Mouse (Mus musculus): Measurements from ENCODE around the gene Bcl6b. TPM values are rescaled to one million over a fixed set of nuclear protein-coding genes. Genes with fewer than 3 reads are reported as not detected.

The Bcl6b gene
- polyA plus RNA-seq, 1 experiment from 2014 or later, result 7.5 TPM

DNA sequence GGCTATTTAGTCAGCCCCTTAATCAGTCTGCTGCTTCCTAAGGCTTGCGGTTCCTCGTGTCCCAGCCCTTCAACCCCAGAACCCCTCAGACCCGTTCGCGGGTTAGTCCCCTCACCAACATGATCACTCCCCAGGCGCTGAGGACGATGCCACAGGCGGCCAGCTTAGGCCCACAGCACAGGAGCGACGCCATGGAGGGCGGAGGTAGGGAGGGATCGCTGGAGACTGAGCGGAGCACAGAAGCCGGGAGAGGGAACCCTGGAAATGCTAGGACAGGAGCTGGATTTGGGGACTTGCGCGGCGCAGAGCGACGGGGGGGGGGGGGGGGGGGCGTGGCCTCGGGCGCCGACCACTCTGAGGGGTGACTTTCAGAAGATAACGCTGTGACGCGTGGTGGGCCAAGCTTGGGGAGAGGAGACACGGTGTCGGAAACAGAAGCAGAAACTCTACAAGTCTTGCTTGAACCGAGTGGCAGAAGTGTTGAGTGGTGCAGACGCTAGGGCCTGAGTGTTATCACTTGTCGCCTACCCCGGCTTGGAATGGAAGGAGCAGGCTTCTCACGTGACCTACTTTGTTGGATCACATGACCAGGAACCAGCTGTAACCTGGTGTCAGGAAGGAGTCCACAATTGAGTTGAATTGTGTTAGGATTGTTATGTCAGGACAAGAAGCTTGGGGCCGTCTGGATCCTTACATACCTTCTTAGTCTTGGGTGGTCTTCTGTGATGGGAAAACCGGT lies 10.1 kb upstream of the Bcl6b start, which contains the start of the genes Gm21988 and Rnasek:
Gene Gm21988, minus strand, starts transcription at position 290 of the 739 bp plus-strand sequence.
Gene Rnasek, minus strand, starts transcription at position 302 of the 739 bp plus-strand sequence.
- peak within 1 kb of the TSS; percentile 77 for H3K4me3 ChIP-seq
- H3K4me1 ChIP-seq, result peaks cover 41% of the 10 kb centered on the region
- H3K27me3 ChIP-seq (ENCODE audit: low read depth, poor library complexity, severe bottlenecking), result no peaks in the 10 kb centered on the region
- peaks cover 14% of the 10 kb centered on the region for H3K36me3 ChIP-seq
- WGBS, result under 1% methylated on average over 30 of the region's 35 CpGs
- no peaks in the 10 kb centered on the region for H3K9me3 ChIP-seq (replicated peaks)
- peak; percentile 86 for DNase-seq (ENCODE audit: low spot score)
- H3K27ac ChIP-seq, result peak within 1 kb of the TSS; percentile 95

DNA sequence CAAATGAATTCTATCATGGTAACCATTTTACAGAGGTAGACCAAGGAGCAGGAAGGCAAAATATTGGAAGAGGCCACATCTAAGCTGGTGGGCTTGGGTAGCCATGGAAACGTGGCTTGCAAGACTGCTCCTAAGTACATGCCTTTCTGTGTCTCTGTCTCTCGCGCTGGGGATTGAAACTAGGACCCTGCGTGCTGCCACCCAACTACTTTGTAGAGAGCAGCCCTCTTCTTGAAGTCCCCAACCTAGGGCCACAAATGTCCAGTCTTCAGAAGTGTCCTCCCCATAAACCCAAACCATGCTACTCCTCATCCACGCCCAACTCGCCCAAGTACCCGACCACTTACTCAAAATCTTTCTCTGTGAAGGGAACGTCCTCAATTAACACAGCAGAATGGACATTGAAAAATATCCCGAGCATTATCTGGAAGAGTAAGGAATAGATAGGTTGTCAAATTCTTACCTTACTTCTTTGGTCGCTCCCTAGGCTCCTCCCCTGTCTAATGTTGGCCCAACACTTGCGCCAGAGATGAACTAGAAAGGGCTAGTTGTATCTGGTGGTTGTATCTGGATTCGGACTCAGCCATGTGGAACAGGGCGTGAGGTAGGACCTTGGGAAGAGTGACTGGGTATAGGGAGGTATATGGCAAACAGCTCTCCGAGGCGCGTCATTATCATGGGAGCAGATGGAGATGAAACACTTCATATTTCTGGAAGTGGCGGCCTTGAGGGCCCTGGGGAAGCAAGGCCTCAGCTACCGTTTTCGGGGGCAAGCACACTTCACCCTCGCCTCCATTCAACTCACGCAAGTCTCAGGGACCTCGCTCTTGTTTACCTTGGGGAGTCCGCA lies 9.2 kb upstream of the Bcl6b start:
- Histone ChIP-seq H3K9me3 (replicated peaks) (no peaks in the 10 kb centered on the region), H3K4me3 (peak overlapping the region; percentile 77), H3K36me3 (peaks cover 22% of the 10 kb centered on the region), H3K27me3 (ENCODE audit: low read depth, poor library complexity, severe bottlenecking) (no peaks in the 10 kb centered on the region), H3K27ac (peak overlapping the region; percentile 95), H3K4me1 (peaks cover 50% of the 10 kb centered on the region)
- no peak for DNase-seq (ENCODE audit: low spot score)
- 15% methylated on average over 23 of the region's 23 CpGs for WGBS

DNA sequence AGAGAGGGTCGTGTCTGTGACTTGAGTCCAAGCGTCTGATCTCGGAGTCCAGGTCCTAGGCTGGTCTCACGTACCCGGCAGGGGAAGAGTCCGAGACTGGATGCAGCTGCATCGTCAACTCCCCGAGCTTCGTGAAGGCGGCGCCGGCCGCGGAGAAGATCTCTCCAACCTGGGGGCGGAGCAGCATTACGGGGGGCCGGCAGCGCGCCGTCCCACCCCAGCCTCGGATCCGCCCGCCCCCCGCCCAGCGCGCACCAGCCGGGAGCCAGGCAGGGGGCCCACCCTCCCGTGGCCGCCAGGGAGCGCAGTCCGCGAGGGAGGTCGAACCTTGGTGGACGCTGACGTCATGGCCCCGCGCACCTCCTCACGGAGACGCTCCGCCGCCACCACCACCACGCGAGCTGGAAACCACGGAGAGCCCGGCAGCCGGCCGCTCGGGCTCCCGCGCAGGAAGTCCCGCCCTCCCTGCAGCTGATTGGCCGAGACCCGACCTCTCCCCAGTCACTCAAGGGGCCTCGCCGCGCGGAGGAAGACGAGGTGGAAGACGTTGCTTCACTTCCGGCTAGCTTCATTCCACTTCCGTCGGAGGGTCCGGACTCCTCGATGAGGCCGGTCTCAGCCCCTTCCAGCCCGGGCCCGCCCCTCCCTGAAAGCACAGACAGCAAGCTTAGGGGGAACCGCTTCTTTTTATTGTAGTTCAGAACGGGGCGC lies 8.0 kb upstream of the Bcl6b start, which contains the start of gene 0610010K14Rik:
Gene 0610010K14Rik, minus strand, starts transcription at position 458 of the 711 bp plus-strand sequence.
- Histone ChIP-seq H3K4me1 (peaks cover 62% of the 10 kb centered on the region), H3K4me3 (peak within 1 kb of the TSS; percentile 77), H3K36me3 (peaks cover 22% of the 10 kb centered on the region), H3K27ac (peak within 1 kb of the TSS; percentile 95), H3K27me3 (ENCODE audit: low read depth, poor library complexity, severe bottlenecking) (no peaks in the 10 kb centered on the region), H3K9me3 (replicated peaks) (no peaks in the 10 kb centered on the region)
- peak; percentile 99 for DNase-seq (ENCODE audit: low spot score)
- WGBS, result under 1% methylated on average over 65 of the region's 70 CpGs

DNA sequence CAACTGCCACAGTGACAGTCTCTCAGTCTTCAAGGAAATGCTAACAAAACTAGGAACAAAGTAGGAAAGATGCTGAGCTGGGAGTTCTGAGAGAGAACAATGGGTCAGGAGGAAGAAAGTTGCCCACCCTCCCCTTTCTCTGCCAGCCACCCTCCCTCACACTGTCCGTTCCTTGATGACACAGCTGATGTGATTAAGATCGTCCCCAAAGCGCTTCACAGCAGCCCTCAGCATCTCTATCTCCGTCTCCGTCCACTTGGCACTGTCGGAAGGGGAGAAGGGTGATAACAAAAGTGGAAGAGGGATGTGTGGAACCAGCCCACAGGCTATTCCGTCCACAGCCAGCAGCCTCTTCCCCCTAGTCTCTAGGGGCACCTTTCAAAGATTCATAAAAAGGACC lies 7.1 kb upstream of the Bcl6b start:
- no peak for DNase-seq (ENCODE audit: low spot score)
- peaks cover 71% of the 10 kb centered on the region for H3K4me1 ChIP-seq
- H3K27me3 ChIP-seq (ENCODE audit: low read depth, poor library complexity, severe bottlenecking), result no peaks in the 10 kb centered on the region
- peak overlapping the region; percentile 95 for H3K27ac ChIP-seq
- peaks cover 22% of the 10 kb centered on the region for H3K36me3 ChIP-seq
- H3K9me3 ChIP-seq (replicated peaks), result no peaks in the 10 kb centered on the region
- peak overlapping the region; percentile 77 for H3K4me3 ChIP-seq
- WGBS, result 57% methylated on average over 7 of the region's 7 CpGs

DNA sequence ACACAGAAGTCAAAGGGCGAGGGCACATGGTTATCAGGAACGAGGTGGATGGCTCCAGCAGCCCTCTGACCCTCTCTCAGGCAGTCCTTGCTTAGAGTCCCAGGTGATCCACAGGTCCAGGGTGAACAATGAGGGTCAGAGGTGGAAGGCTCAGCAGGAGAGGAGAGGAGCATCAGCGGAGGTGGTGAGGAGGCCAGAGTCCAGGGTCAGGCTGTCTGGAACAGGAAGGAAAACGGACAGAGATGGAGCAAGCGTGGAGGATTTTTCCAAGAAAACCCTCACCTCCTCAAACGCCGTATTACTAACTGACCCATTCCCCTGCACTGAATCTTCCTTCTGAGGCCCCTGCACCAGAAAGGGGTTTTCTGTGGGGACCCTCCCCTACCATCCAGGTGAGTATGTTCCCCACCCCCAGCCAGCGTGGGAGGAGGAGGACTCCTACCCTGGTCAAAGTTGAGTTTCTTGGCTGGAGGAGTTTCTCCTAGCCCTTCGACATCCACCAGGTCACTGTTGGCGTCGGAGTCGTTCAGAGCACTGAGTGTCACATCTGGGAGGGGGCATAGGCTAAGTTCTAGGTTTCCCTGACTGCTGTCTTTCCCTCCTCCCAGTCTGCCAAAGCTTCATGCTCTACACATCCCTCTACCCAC lies 5.8 kb upstream of the Bcl6b start:
- no peaks in the 10 kb centered on the region for H3K9me3 ChIP-seq (replicated peaks)
- peaks cover 4% of the 10 kb centered on the region for H3K27me3 ChIP-seq (ENCODE audit: low read depth, poor library complexity, severe bottlenecking)
- 90% methylated on average over 12 of the region's 12 CpGs for WGBS
- peaks cover 22% of the 10 kb centered on the region for H3K36me3 ChIP-seq
- DNase-seq (ENCODE audit: low spot score), result no peak
- no peak overlapping the region for H3K27ac ChIP-seq
- H3K4me1 ChIP-seq, result peaks cover 72% of the 10 kb centered on the region
- no peak overlapping the region for H3K4me3 ChIP-seq

DNA sequence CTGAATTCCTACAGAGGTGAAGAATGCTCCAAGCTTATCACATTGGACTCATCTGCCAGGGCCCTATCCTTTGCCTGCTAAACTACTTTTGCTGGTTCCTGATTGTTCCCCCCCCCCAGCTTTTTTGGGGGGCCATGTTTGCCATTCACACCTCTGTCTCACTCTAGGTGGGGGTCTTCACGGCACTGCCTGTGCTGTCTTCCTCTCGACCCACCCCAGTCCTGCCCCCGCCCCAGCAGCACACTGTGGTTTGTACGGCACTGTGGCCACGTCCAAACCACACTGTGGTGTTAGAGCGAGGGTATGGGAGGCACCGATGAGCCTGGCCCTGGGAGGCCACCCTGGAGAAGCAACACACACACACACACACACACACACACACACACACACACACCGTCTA lies 4.9 kb upstream of the Bcl6b start:
- Histone ChIP-seq H3K4me3 (no peak overlapping the region), H3K36me3 (peaks cover 22% of the 10 kb centered on the region), H3K9me3 (replicated peaks) (no peaks in the 10 kb centered on the region), H3K4me1 (peaks cover 77% of the 10 kb centered on the region), H3K27ac (peak overlapping the region; percentile 88; the same call in 1 of the 2 replicates), H3K27me3 (ENCODE audit: low read depth, poor library complexity, severe bottlenecking) (peaks cover 13% of the 10 kb centered on the region)
- no peak for DNase-seq (ENCODE audit: low spot score)
- 94% methylated on average over 8 of the region's 8 CpGs for WGBS

DNA sequence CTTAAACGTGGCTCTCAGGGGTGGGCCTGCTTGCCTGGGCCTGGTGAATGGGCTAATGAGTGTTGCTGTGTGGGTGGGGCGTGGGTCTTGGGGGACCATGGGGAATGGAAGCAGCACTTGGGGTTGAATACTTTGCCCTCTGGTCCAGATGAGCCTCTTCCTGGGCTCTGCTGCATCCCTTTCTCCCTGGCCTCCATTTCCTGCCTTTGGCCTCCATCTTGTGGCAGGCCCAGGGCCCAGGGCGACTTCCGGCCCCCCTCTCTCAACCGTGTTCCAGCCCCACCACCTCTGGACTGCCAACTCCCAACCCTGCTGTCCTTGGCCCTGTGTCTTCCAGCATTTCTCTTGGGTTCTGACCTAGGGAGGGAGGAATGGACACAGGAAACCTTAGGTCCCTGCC lies 4.4 kb upstream of the Bcl6b start:
- H3K4me3 ChIP-seq, result no peak overlapping the region
- H3K4me1 ChIP-seq, result peaks cover 79% of the 10 kb centered on the region
- peak overlapping the region; percentile 88 for H3K27ac ChIP-seq
- peaks cover 18% of the 10 kb centered on the region for H3K27me3 ChIP-seq (ENCODE audit: low read depth, poor library complexity, severe bottlenecking)
- WGBS, result 66% methylated on average over 5 of the region's 5 CpGs
- H3K36me3 ChIP-seq, result peaks cover 22% of the 10 kb centered on the region
- H3K9me3 ChIP-seq (replicated peaks), result no peaks in the 10 kb centered on the region
- DNase-seq (ENCODE audit: low spot score), result no peak

DNA sequence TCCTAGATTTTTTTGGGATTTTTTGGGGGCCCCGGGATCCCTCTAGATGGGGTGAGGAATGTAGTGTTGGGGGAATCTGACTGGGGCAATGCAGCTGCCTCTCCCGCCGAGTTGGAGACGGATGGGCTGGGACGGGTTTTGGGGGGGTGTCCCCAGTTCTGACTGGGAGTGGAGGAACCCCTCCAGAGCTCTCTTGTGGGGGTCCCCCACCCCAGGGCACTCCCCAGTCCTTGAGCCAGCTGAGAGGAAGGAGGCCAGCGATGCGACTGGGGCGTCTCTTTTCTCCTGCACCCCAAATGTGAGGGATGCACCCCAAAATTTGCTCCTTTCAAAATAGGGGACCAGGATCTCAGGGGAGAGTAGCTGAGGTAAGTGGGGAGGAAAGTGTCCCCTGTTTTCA lies 3.4 kb upstream of the Bcl6b start:
- H3K27ac ChIP-seq, result peak overlapping the region; percentile 88
- peaks cover 28% of the 10 kb centered on the region for H3K27me3 ChIP-seq (ENCODE audit: low read depth, poor library complexity, severe bottlenecking)
- peaks cover 75% of the 10 kb centered on the region for H3K4me1 ChIP-seq
- H3K9me3 ChIP-seq (replicated peaks), result no peaks in the 10 kb centered on the region
- 34% methylated on average over 8 of the region's 8 CpGs for WGBS
- DNase-seq (ENCODE audit: low spot score), result no peak
- H3K4me3 ChIP-seq, result peak overlapping the region; percentile 48
- peaks cover 22% of the 10 kb centered on the region for H3K36me3 ChIP-seq

DNA sequence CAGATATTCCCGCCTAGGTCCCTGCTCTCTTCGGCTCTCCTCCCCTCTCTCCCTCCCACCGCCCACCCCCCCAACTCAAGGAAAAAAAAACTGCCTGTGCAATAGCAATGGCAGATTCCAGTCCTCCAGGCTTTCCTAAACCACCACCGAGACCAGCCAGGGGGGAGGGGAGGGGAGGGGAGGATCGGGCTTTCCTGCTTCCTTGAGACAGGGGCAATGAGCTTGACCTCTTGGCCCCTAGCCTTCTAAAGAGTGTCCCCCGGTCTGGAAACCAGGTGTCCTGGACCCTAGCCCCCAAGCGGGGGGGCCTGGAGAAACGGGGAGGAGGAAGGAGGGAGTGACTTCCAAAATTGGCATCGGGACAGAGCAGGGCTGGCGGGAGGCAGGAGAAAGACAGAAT lies 2.9 kb upstream of the Bcl6b start:
- Histone ChIP-seq H3K27ac (peak overlapping the region; percentile 88), H3K4me1 (peaks cover 76% of the 10 kb centered on the region), H3K27me3 (ENCODE audit: low read depth, poor library complexity, severe bottlenecking) (peaks cover 33% of the 10 kb centered on the region), H3K4me3 (peak overlapping the region; percentile 48), H3K36me3 (peaks cover 22% of the 10 kb centered on the region), H3K9me3 (replicated peaks) (no peaks in the 10 kb centered on the region)
- DNase-seq (ENCODE audit: low spot score), result peak; percentile 86
- 5% methylated on average over 10 of the region's 10 CpGs for whole genome bisulfite sequencing

DNA sequence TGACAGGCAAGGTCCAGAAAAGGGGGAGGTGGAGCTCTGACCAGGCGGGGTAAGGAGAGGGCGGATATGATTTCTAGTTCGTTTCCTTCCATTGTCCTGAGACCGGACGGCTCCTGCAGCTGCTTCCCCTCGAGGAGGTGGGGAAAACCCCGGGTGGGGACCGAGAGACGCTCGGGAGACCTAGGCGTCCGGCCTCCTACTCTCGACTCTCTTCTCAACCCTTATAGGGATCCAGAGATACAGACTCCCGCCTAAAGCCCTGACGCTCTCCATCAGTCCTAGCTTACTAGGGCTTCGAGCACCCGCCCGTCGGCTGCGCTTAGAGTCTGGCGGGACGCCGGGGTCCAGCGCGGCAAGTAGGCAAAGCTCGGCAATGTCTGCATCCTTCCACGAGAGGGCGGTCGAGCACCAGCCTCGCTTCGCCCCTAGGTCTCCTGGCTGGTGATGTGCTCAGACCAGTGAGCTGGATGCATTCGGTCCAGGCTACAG lies 685 bp upstream of the Bcl6b start:
- DNase-seq (ENCODE audit: low spot score), result peak; percentile 91
- Histone ChIP-seq H3K27me3 (ENCODE audit: low read depth, poor library complexity, severe bottlenecking) (peaks cover 55% of the 10 kb centered on the region), H3K4me1 (peaks cover 75% of the 10 kb centered on the region), H3K9me3 (replicated peaks) (no peaks in the 10 kb centered on the region), H3K27ac (peak overlapping the region; percentile 68), H3K36me3 (peaks cover 14% of the 10 kb centered on the region), H3K4me3 (peak overlapping the region; percentile 46)
- WGBS, result 2% methylated on average over 32 of the region's 32 CpGs

DNA sequence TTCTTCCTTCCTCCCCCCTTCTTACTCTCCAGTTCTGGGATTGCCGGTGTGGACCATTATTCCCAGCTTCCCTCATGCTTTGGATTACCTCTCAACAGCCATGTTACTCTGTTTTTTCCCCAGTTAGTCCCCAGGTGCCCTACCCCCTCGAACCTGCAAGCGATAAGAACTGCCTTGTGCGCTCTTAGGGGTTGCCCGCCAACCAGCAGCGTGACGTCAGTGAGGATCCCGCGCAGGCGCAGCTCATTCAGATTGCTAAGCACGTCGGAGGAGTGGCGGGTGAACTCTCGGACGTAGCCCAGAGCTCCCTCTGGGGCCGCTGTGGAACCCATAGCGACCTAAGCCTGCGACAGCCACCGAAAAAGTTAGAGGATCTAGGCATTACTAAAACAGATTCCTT lies 770 bp downstream of the Bcl6b start:
- H3K27ac ChIP-seq, result peak overlapping the region; percentile 58
- no peaks in the 10 kb centered on the region for H3K9me3 ChIP-seq (replicated peaks)
- peaks cover 70% of the 10 kb centered on the region for H3K27me3 ChIP-seq (ENCODE audit: low read depth, poor library complexity, severe bottlenecking)
- no peaks in the 10 kb centered on the region for H3K36me3 ChIP-seq
- peak; percentile 83 for DNase-seq (ENCODE audit: low spot score)
- peaks cover 66% of the 10 kb centered on the region for H3K4me1 ChIP-seq
- H3K4me3 ChIP-seq, result peak overlapping the region; percentile 46
- WGBS, result under 1% methylated on average over 19 of the region's 19 CpGs

DNA sequence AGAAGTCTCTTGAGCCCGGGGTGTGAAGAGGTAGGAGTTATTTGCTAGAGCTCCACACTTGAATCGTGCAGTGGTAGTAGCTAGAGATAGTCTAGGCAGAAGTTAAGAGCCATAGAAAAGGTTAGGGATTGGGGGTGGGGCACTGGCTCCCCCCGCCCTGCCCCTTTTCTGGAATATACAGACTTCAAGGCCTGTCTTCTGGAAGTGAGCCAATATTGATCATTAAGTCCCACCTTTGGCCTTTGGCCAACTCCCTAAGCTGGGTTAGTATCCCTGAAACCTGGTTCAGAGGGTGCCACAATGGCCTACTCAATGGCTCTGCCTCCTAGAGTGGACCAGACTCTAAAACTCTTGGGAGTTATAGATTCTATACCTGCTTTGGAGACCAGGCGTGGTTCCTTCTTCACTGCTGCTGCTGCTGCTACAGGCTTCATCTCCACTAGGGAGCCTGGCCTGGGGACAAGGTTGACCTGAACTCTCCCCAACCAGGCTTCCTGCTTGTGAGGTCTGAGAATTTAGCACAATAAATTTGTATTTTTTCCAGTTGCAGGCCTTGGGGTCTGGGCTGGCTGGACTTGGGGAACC lies 1.8 kb downstream of the Bcl6b start:
- DNase-seq (ENCODE audit: low spot score), result no peak
- Histone ChIP-seq H3K9me3 (replicated peaks) (no peaks in the 10 kb centered on the region), H3K27me3 (ENCODE audit: low read depth, poor library complexity, severe bottlenecking) (peaks cover 75% of the 10 kb centered on the region), H3K4me1 (peaks cover 55% of the 10 kb centered on the region), H3K4me3 (peak overlapping the region; percentile 46), H3K27ac (peak overlapping the region; percentile 16; the same call in 1 of the 2 replicates), H3K36me3 (no peaks in the 10 kb centered on the region)
- 89% methylated on average over 4 of the region's 4 CpGs for WGBS

Data from limb, embryonic 10.5 days (tissue).